Mouse (Mus musculus): ENCODE measurements around the gene Maats1. TPM values are rescaled to one million over a fixed set of nuclear protein-coding genes. Genes with fewer than 3 reads are reported as not detected.

Gene Maats1
- total and polyA plus RNA-seq, 3 experiments: 0.03 TPM; not detected in 2

DNA sequence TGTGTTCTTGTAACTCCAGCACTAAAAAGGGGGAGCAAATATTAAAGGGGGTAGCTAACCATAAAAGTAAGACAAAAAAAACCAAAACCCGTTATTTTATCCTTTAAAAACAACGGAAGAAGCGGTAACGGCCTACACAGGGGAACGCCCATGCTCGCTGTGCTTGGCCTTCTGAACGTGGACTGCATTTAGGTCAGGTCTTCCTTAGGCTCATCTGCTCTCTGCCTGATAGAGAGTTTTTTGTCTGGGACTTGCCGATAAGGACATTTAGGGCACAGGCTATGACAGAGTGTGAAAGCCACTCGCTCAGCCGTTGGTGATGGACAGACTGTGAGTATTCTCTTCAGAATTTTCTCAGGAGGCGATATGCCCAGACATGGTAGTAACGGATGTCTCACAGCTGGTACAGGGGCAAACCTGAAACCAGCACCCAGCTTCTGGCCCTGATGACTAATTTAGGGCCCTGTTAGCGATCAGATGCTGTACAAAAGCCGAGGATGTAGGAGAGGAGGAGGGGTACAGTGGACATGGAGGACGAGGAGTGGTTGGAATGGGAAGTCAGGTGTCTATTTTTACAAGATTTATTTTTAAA, 29.9 kb upstream of the Maats1 start (continued):
- no peak; the same call in none of the 2 replicates for TF ChIP-seq RAD21 (IDR thresholded peaks at IDR 0.05; ENCODE audit: low read depth, low read length)
- TF ChIP-seq CHD2 (IDR thresholded peaks at IDR 0.05; ENCODE audit: low read length): no peak
- TF ChIP-seq ETS1 (IDR thresholded peaks at IDR 0.05; ENCODE audit: low read depth, low read length): peak; percentile 97
- TF ChIP-seq MAZ (IDR thresholded peaks at IDR 0.05; ENCODE audit: low read depth, low read length): peak; percentile 60; the same call in 1 of the 2 replicates
- TF ChIP-seq USF1 (IDR thresholded peaks at IDR 0.05; ENCODE audit: low read depth, low read length): no peak
- peak; percentile 59 for TF ChIP-seq MXI1 (IDR thresholded peaks at IDR 0.05; ENCODE audit: low read depth, low read length)
- no peak for TF ChIP-seq E2F4 (IDR thresholded peaks at IDR 0.05; ENCODE audit: borderline replicate concordance, low read depth, low read length)
- peak in 1 of 2 experiments; percentile 74; a peak in 3 of 4 replicates for TF ChIP-seq POLR2A (IDR thresholded peaks at IDR 0.05; ENCODE audit: control insufficient read depth in 1 of 2, insufficient read depth in 1 of 2, low read depth in 1 of 2, low read length in 2 of 2, poor library complexity in 1 of 2)
- no peak for TF ChIP-seq ZC3H11A (IDR thresholded peaks at IDR 0.05; ENCODE audit: low read depth, low read length)
- TF ChIP-seq JUND (IDR thresholded peaks at IDR 0.05; ENCODE audit: low read depth, low read length): 0 out of 2 replicates have a peak, but pooled peaks have one; percentile 55
- peak; percentile 94 for TF ChIP-seq ZNF384 (IDR thresholded peaks at IDR 0.05; ENCODE audit: low read depth, low read length)
- TF ChIP-seq TBP (IDR thresholded peaks at IDR 0.05; ENCODE audit: low read depth, low read length): peak; percentile 82
- peak; percentile 90 for TF ChIP-seq MYC (IDR thresholded peaks at IDR 0.05; ENCODE audit: low read depth, low read length)
- TF ChIP-seq CTCF (IDR thresholded peaks at IDR 0.05 in 2 of 3, conservative IDR thresholded peaks at IDR 0.05 in 1 of 3; ENCODE audit: control insufficient read depth in 1 of 3, insufficient read depth in 1 of 3, low read depth in 2 of 3, low read length in 3 of 3, poor library complexity in 1 of 3, severe bottlenecking in 1 of 3): no peak
- 0 out of 2 replicates have a peak, but pooled peaks have one; percentile 66 for TF ChIP-seq UBTF (IDR thresholded peaks at IDR 0.05; ENCODE audit: borderline replicate concordance, insufficient read depth, low read depth, low read length)
- TF ChIP-seq BHLHE40 (IDR thresholded peaks at IDR 0.05; ENCODE audit: borderline replicate concordance, low read depth, low read length): no peak; the same call in 1 of the 2 replicates
- TF ChIP-seq NRF1 (IDR thresholded peaks at IDR 0.05; ENCODE audit: insufficient read depth, low read depth, low read length, poor library complexity, severe bottlenecking): no peak

DNA sequence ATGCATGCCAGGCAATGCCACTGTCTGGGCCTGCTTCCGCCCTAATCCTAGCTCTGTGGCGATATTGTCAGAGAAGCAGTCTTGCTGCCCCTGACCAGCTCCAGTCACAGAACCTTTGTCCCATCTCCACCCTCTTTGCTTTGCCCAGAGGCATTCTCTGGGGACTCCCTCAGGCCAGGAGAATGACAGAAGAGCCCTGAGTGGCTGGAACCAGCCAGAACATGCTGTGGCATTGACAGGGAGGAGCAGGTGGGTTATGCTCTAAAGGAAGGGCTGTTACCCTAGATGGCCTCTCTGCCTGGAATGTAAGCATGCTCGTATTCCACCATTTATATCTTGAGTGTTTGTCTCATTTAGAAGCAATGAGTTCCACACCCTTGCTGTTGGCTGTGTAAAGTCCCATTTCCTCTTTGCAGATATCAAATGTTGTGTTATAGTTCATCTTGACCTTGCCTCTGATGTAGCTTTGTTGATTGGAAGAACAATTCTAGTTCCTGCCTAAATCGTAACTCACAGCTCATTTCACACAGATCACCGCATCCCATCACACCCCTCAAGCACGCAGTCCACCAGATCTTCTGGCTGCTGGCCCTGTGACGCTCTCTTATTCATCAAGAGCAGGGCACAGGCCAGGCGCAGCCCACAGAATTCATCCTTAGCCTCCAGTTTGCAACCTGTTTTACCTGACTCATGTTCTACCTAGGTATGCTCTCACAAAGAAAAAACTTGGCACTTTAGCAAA, 28.9 kb upstream of the Maats1 start:
- Histone ChIP-seq H3K9me3 (replicated peaks; ENCODE audit: insufficient read depth, low read length) (no peaks in the 10 kb centered on the region), H3K36me3 (ENCODE audit: control insufficient read depth in 1 of 2, insufficient read depth in 2 of 2, low read length in 2 of 2) (peaks cover 0 to 48% of the 10 kb centered on the region in 2 experiments; a peak in 2 of 4 replicates)
- no peak for TF ChIP-seq JUND (IDR thresholded peaks at IDR 0.05; ENCODE audit: low read depth, low read length)
- TF ChIP-seq TCF12 (IDR thresholded peaks at IDR 0.05; ENCODE audit: low read depth, low read length): peak; percentile 43
- no peak for TF ChIP-seq RAD21 (IDR thresholded peaks at IDR 0.05; ENCODE audit: low read depth, low read length)
- 0 out of 2 replicates have a peak, but pooled peaks have one; percentile 38 for TF ChIP-seq CHD1 (IDR thresholded peaks at IDR 0.05; ENCODE audit: low read depth, low read length)
- TF ChIP-seq EP300 (IDR thresholded peaks at IDR 0.05; ENCODE audit: low read depth in 1 of 2, low read length in 2 of 2): peak in 1 of 2 experiments; percentile 73; a peak in 2 of 4 replicates
- no peak for TF ChIP-seq MEF2A (IDR thresholded peaks at IDR 0.05; ENCODE audit: extremely low read depth, insufficient replicate concordance, low read depth, low read length, poor library complexity, severe bottlenecking)
- no peak for TF ChIP-seq MYB (IDR thresholded peaks at IDR 0.05; ENCODE audit: low read depth, low read length)
- peak; percentile 12; the same call in 1 of the 2 replicates for TF ChIP-seq HCFC1 (IDR thresholded peaks at IDR 0.05; ENCODE audit: low read depth, low read length)
- TF ChIP-seq POLR2AphosphoS2 (IDR thresholded peaks at IDR 0.05; ENCODE audit: low read length): no peak; the same call in 1 of the 2 replicates
- TF ChIP-seq TBP (IDR thresholded peaks at IDR 0.05; ENCODE audit: low read depth, low read length): peak; percentile 92
- TF ChIP-seq POLR2AphosphoS5 (IDR thresholded peaks at IDR 0.05; ENCODE audit: borderline replicate concordance, low read depth, low read length): no peak; the same call in 1 of the 2 replicates
- peak in 1 of 2 experiments; percentile 76; a peak in 2 of 4 replicates for TF ChIP-seq POLR2A (IDR thresholded peaks at IDR 0.05; ENCODE audit: control insufficient read depth in 1 of 2, insufficient read depth in 1 of 2, low read depth in 1 of 2, low read length in 2 of 2, poor library complexity in 1 of 2)
- TF ChIP-seq GATA1 (IDR thresholded peaks at IDR 0.05; ENCODE audit: low read depth, low read length): 0 out of 2 replicates have a peak, but pooled peaks have one; percentile 20
- TF ChIP-seq ZMIZ1 (IDR thresholded peaks at IDR 0.05; ENCODE audit: low read depth, low read length): peak; percentile 53; the same call in 1 of the 2 replicates
- TF ChIP-seq MYC (IDR thresholded peaks at IDR 0.05; ENCODE audit: low read depth, low read length): peak; percentile 75; the same call in 1 of the 2 replicates
- no peak for TF ChIP-seq MAFK (IDR thresholded peaks at IDR 0.05; ENCODE audit: borderline replicate concordance, low read depth, low read length)
- TF ChIP-seq SIN3A (IDR thresholded peaks at IDR 0.05; ENCODE audit: low read length): no peak; the same call in 1 of the 2 replicates
- peak; percentile 71 for TF ChIP-seq NELFE (IDR thresholded peaks at IDR 0.05; ENCODE audit: low read depth, low read length)
- peak; percentile 77 for TF ChIP-seq ETS1 (IDR thresholded peaks at IDR 0.05; ENCODE audit: low read depth, low read length)

More for the DNA sequence above, 28.9 kb upstream of the Maats1 start:
- Histone ChIP-seq H3K4me1 (ENCODE audit: control insufficient read depth in 1 of 2, insufficient read depth in 2 of 2, low read length in 2 of 2) (peaks cover 31 to 60% of the 10 kb centered on the region in 2 experiments), H3K79me2 (ENCODE audit: control insufficient read depth, insufficient read depth, low read length, poor library complexity) (peaks cover 20% of the 10 kb centered on the region), H3K4me3 (ENCODE audit: control insufficient read depth in 1 of 2, insufficient read depth in 1 of 2, low read depth in 2 of 2, low read length in 2 of 2) (peak overlapping the region; percentile 38 to 56), H3K27ac (ENCODE audit: control insufficient read depth, low read depth, low read length) (peak overlapping the region; percentile 100), H3K9ac (ENCODE audit: control insufficient read depth, low read depth, low read length, poor library complexity, severe bottlenecking) (peak overlapping the region; percentile 80), H3K27me3 (ENCODE audit: control insufficient read depth in 1 of 2, insufficient read depth in 2 of 2, low read length in 2 of 2) (no peaks in the 10 kb centered on the region)
- DNase-seq (ENCODE audit: low read depth, low spot score): peak; percentile 88

Measured in MEL (cell line).